Mouse (Mus musculus) kidney, adult 2 months (tissue): ENCODE data around the gene Lrit2.

Experiments used
- CTCF ChIP-seq: fragments of 200-500 bp; conservative IDR thresholded peaks from 2 replicates; pipeline ENCODE4 v1.5.1; 2011; ENCODE audit warnings: low read depth, mild to moderate bottlenecking, control low read depth, low read length, moderate library complexity, mixed read lengths; ENCODE audit not compliant: insufficient read depth, insufficient read length
- POLR2A ChIP-seq: fragments of 200-500 bp; IDR thresholded peaks from one replicate; pipeline ENCODE4 v1.6.1; 2011; ENCODE audit warnings: low read depth, low read length, control low read depth

- no peak for TF ChIP-seq CTCF
- no peak for TF ChIP-seq POLR2A
Observed at GRCm38 (mm10) chr14:37064849-37065248, 2.9 kb upstream of the Lrit2 start.
